Mouse (Mus musculus) embryonic facial prominence, embryonic 13.5 days (tissue): Measurements from ENCODE around the gene Acoxl. TPM values are rescaled to one million over a fixed set of nuclear protein-coding genes. Genes with fewer than 3 reads are reported as not detected.
"Not testable (repeated sequence)": the region's sequence is repeated elsewhere in the genome, so short reads cannot be mapped to it uniquely, and the experiment has no call there.

Experiments used
- ATAC-seq: fragments of 200-750 bp; cut with Nextera tagmentation; 2 replicates; pipeline ENCODE4 v1.8.0; 2017; ENCODE audit warnings: low read depth; ENCODE audit not compliant: insufficient number of reproducible peaks, insufficient read depth, low FRiP score, low TSS enrichment
- H3K27ac ChIP-seq: fragments of 300-500 bp; sonication (generic); 2 replicates; pipeline ENCODE4 v1.5.1; 2015; ENCODE audit warnings: moderate library complexity, mild to moderate bottlenecking, inconsistent platforms
- H3K27me3 ChIP-seq: fragments of 300-500 bp; sonication (generic); 2 replicates; pipeline ENCODE4 v1.6.1; 2015; ENCODE audit warnings: mild to moderate bottlenecking, inconsistent platforms
- H3K36me3 ChIP-seq: fragments of 300-500 bp; sonication (generic); 2 replicates; pipeline ENCODE4 v1.6.1; 2015; ENCODE audit warnings: mild to moderate bottlenecking, inconsistent platforms
- H3K4me1 ChIP-seq: fragments of 300-500 bp; sonication (generic); 2 replicates; pipeline ENCODE4 v1.6.1; 2015; ENCODE audit warnings: inconsistent platforms
- H3K4me2 ChIP-seq: fragments of 300-500 bp; sonication (generic); 2 replicates; pipeline ENCODE4 v1.6.1; 2015; ENCODE audit warnings: moderate library complexity, mild to moderate bottlenecking, inconsistent platforms
- H3K4me3 ChIP-seq: fragments of 300-500 bp; sonication (generic); 2 replicates; pipeline ENCODE4 v1.5.1; 2015; ENCODE audit warnings: mild to moderate bottlenecking, inconsistent platforms
- H3K9ac ChIP-seq: fragments of 300-500 bp; sonication (generic); 2 replicates; pipeline ENCODE4 v1.6.1; 2015; ENCODE audit warnings: mild to moderate bottlenecking, inconsistent platforms
- H3K9me3 ChIP-seq: fragments of 300-500 bp; sonication (generic); 2 replicates; pipeline ENCODE4 v1.6.1; 2016; ENCODE audit warnings: inconsistent platforms
- WGBS: fragments of 180-500 bp; shearing (Covaris S2); methylation state at CpG from one replicate; pipeline ENCODE4 v1.1.7; 2015; ENCODE audit warnings: mixed read lengths; 5-methylcytosine and 5-hydroxymethylcytosine counted together
- polyA plus RNA-seq: library from polyadenylated mRNA; unstranded; fragments of >200 nt; fragmentation: Nextera tagmentation; extraction: Ambion mirVana; gene quantifications from 2 replicates; pipeline ENCODE4 v1.2.1, GENCODE M21; 2015

Acoxl gene
- polyA plus RNA-seq, 1 experiment from 2014 or later, result not detected

GRCm38 (mm10) chr2:128098118-128098517 is 259.4 kb downstream of the Acoxl start:
- not testable (repeated sequence) for H3K27me3 ChIP-seq, H3K4me2 ChIP-seq, H3K9ac ChIP-seq, H3K36me3 ChIP-seq, H3K4me3 ChIP-seq, H3K4me1 ChIP-seq, ATAC-seq, H3K9me3 ChIP-seq, H3K27ac ChIP-seq
- WGBS, result 72% methylated on average over 4 of the region's 5 CpGs

- H3K27ac ChIP-seq, result no peak overlapping the region
- H3K4me2 ChIP-seq, result no peak overlapping the region
- ATAC-seq, result no peak
- no peaks in the 10 kb centered on the region for H3K4me1 ChIP-seq
- H3K4me3 ChIP-seq, result no peak overlapping the region
- no peaks in the 10 kb centered on the region for H3K36me3 ChIP-seq
- no peak overlapping the region for H3K9ac ChIP-seq
- WGBS, result 83% methylated on average over 9 of the region's 9 CpGs
- no peaks in the 10 kb centered on the region for H3K9me3 ChIP-seq
- no peaks in the 10 kb centered on the region; the same call in 1 of the 2 replicates for H3K27me3 ChIP-seq
Observed at GRCm38 (mm10) chr2:128102086-128102485, 263.4 kb downstream of the Acoxl start.

- 88% methylated on average over 5 of the region's 5 CpGs for WGBS
- Histone ChIP-seq H3K36me3 (no peaks in the 10 kb centered on the region), H3K27me3 (no peaks in the 10 kb centered on the region; the same call in 1 of the 2 replicates), H3K4me3 (no peak overlapping the region), H3K9ac (no peak overlapping the region), H3K27ac (no peak overlapping the region), H3K9me3 (no peaks in the 10 kb centered on the region), H3K4me1 (no peaks in the 10 kb centered on the region), H3K4me2 (no peak overlapping the region)
- no peak for ATAC-seq
Observed at GRCm38 (mm10) chr2:128104815-128105214, 266.1 kb downstream of the Acoxl start.

- 78% methylated on average over 11 of the region's 11 CpGs for WGBS
- Histone ChIP-seq H3K9ac (no peak overlapping the region), H3K36me3 (no peaks in the 10 kb centered on the region), H3K27ac (no peak overlapping the region), H3K4me3 (no peak overlapping the region), H3K9me3 (no peaks in the 10 kb centered on the region), H3K4me1 (no peaks in the 10 kb centered on the region), H3K27me3 (no peaks in the 10 kb centered on the region; the same call in 1 of the 2 replicates), H3K4me2 (no peak overlapping the region)
- ATAC-seq, result no peak
Observed at GRCm38 (mm10) chr2:128105651-128106050, 267.0 kb downstream of the Acoxl start.

GRCm38 (mm10) chr2:128111537-128111936 is 272.9 kb downstream of the Acoxl start:
- Histone ChIP-seq H3K4me1 (no peaks in the 10 kb centered on the region), H3K27ac (no peak overlapping the region), H3K36me3 (no peaks in the 10 kb centered on the region), H3K9ac (no peak overlapping the region), H3K27me3 (no peaks in the 10 kb centered on the region), H3K4me3 (no peak overlapping the region), H3K9me3 (no peaks in the 10 kb centered on the region), H3K4me2 (no peak overlapping the region)
- no peak for ATAC-seq
- WGBS, result 73% methylated on average over 9 of the region's 9 CpGs

- 69% methylated on average over 3 of the region's 3 CpGs for WGBS
Observed at GRCm38 (mm10) chr2:128114621-128115020, 275.9 kb downstream of the Acoxl start.

GRCm38 (mm10) chr2:128115579-128115978 is 276.9 kb downstream of the Acoxl start:
- Histone ChIP-seq H3K4me2 (no peak overlapping the region), H3K4me3 (no peak overlapping the region), H3K27ac (no peak overlapping the region), H3K36me3 (no peaks in the 10 kb centered on the region), H3K4me1 (no peaks in the 10 kb centered on the region), H3K27me3 (0 out of 2 replicates have a peak, but pooled peaks cover 3% of the 10 kb centered on the region), H3K9ac (no peak overlapping the region), H3K9me3 (no peaks in the 10 kb centered on the region)
- no peak for ATAC-seq
- 20% methylated on average over 4 of the region's 4 CpGs for WGBS

More at GRCm38 (mm10) chr2:128114621-128115020, 275.9 kb downstream of the Acoxl start:
- H3K9ac ChIP-seq, result no peak overlapping the region
- H3K36me3 ChIP-seq, result no peaks in the 10 kb centered on the region
- H3K4me1 ChIP-seq, result no peaks in the 10 kb centered on the region
- ATAC-seq, result no peak
- no peak overlapping the region for H3K4me3 ChIP-seq
- H3K27ac ChIP-seq, result no peak overlapping the region
- no peaks in the 10 kb centered on the region for H3K9me3 ChIP-seq
- no peak overlapping the region for H3K4me2 ChIP-seq
- 0 out of 2 replicates have a peak, but pooled peaks cover 3% of the 10 kb centered on the region for H3K27me3 ChIP-seq

GRCm38 (mm10) chr2:128117605-128118004 is 278.9 kb downstream of the Acoxl start:
- no peaks in the 10 kb centered on the region for H3K9me3 ChIP-seq
- peaks cover 6% of the 10 kb centered on the region; the same call in 1 of the 2 replicates for H3K4me1 ChIP-seq
- 53% methylated on average over 7 of the region's 7 CpGs for WGBS
- H3K36me3 ChIP-seq, result no peaks in the 10 kb centered on the region
- no peak overlapping the region for H3K4me2 ChIP-seq
- ATAC-seq, result no peak
- peaks cover 18% of the 10 kb centered on the region for H3K27me3 ChIP-seq
- H3K9ac ChIP-seq, result no peak overlapping the region
- no peak overlapping the region for H3K4me3 ChIP-seq
- no peak overlapping the region for H3K27ac ChIP-seq

GRCm38 (mm10) chr2:128118971-128119370 is 280.3 kb downstream of the Acoxl start:
- no peak for ATAC-seq
- H3K4me1 ChIP-seq, result peaks cover 19% of the 10 kb centered on the region
- H3K4me3 ChIP-seq, result no peak overlapping the region
- H3K27me3 ChIP-seq, result peaks cover 32% of the 10 kb centered on the region
- no peaks in the 10 kb centered on the region for H3K9me3 ChIP-seq
- 81% methylated on average over 9 of the region's 9 CpGs for WGBS
- H3K9ac ChIP-seq, result no peak overlapping the region
- H3K27ac ChIP-seq, result no peak overlapping the region
- H3K36me3 ChIP-seq, result no peaks in the 10 kb centered on the region
- no peak overlapping the region for H3K4me2 ChIP-seq

- Histone ChIP-seq H3K36me3 (no peaks in the 10 kb centered on the region), H3K9me3 (no peaks in the 10 kb centered on the region), H3K4me1 (peaks cover 35% of the 10 kb centered on the region), H3K9ac (0 out of 2 replicates have a peak overlapping the region, but pooled peaks have one; percentile 8), H3K27me3 (peaks cover 45% of the 10 kb centered on the region), H3K4me2 (peak overlapping the region; percentile 92), H3K4me3 (peak overlapping the region; percentile 76), H3K27ac (no peak overlapping the region)
- under 1% methylated on average over 9 of the region's 9 CpGs for WGBS
- no peak for ATAC-seq
Observed at GRCm38 (mm10) chr2:128122491-128122890, 283.8 kb downstream of the Acoxl start.

- peaks cover 35% of the 10 kb centered on the region for H3K4me1 ChIP-seq
- H3K9ac ChIP-seq, result 0 out of 2 replicates have a peak overlapping the region, but pooled peaks have one; percentile 8
- WGBS, result 1% methylated on average over 40 of the region's 40 CpGs
- no peak overlapping the region for H3K27ac ChIP-seq
- H3K4me2 ChIP-seq, result peak overlapping the region; percentile 92
- no peaks in the 10 kb centered on the region for H3K36me3 ChIP-seq
- H3K27me3 ChIP-seq, result peaks cover 45% of the 10 kb centered on the region
- H3K4me3 ChIP-seq, result peak overlapping the region; percentile 76
- H3K9me3 ChIP-seq, result no peaks in the 10 kb centered on the region
- no peak for ATAC-seq
Observed at GRCm38 (mm10) chr2:128122891-128123771, 284.5 kb downstream of the Acoxl start.
